Mouse (Mus musculus): ENCODE data around the gene Drd4. TPM values are rescaled to one million over a fixed set of nuclear protein-coding genes. Genes with fewer than 3 reads are reported as not detected.

The Drd4 gene
- polyA plus RNA-seq, 1 experiment from 2014 or later = not detected

DNA sequence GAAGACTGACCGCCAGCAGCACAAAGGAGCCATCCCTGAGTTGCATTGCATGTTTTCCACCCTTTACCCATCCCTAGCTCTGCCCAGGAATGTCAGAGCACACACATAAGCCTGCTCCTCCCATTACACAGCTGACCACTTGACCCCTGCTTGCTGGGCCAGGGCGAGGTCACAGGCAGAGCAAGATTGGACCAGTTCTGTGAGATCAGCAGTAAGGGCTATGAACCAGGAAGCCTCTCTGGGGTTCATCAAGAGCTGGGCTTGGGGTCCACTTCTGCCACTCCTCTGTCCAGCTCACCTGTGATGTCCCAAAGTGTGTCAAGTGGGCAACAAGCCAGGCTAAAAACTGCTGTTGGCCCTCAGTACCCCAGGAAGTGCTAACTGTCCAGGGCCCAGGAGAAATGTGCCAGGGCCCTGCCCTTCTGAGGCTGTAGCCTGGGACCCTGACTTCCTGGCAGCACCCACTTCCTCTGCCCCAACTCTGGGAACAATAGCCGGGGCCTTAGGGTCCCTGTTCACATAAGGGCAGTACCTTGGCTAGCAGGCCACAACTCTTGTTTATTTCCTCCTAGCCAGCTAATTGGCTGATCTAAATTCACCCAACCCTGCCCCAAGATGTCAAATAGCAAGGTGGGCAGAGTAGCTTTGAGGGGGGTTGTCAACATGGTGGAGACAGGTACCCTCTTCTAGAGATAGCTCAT lies 46.1 kb downstream of the Drd4 start:
- Histone ChIP-seq H3K4me1 (replicated peaks) (peaks cover 36% of the 10 kb centered on the region), H3K27ac (no peak overlapping the region), H3K9me3 (replicated peaks) (no peaks in the 10 kb centered on the region), H3K36me3 (peaks cover 7% of the 10 kb centered on the region), H3K4me3 (replicated peaks) (no peak overlapping the region), H3K4me2 (no peak overlapping the region), H3K27me3 (peaks cover 16% of the 10 kb centered on the region), H3K9ac (peak overlapping the region; percentile 54)
- ATAC-seq (ENCODE audit: low read depth) (no peak), DNase-seq (no peak)
- WGBS (ENCODE audit: insufficient replicate concordance) = 53% methylated on average over 3 of the region's 3 CpGs

DNA sequence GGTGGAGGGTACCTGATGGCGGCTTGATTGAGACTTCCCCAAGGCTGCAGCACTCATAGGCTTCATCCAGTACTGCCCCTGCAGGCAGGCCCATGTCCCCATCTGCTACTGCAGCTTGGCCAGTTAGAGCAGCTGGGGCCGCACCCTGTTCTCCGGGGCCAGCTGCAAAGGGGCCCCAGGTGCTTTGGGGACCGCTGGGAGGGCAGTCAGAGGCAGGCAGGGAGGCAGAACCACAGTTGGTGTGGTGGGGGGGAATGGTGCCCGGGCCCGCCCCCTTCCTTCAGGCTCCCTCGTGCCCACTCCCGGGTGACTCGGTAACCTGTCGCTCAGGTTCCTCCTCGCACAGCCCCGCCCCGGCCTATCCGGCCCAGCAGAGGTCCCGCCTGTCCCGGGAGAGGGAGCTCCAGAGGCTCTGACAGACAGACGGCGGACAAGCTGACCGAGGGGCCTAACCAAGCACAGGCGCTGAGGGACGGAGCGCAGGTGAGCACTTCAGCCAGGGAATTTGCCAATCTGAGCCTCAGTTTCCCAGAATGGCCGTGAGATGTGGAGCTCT lies 46.8 kb downstream of the Drd4 start, which contains the start of gene Eps8l2:
Gene Eps8l2 (plus strand): TSS at position 305 of the 556 bp plus-strand sequence.
- H3K36me3 ChIP-seq = no peaks in the 10 kb centered on the region
- DNase-seq (peak; percentile 40), ATAC-seq (ENCODE audit: low read depth) (peak; percentile 59)
- peak within 1 kb of the TSS; percentile 54 for H3K9ac ChIP-seq
- peak within 1 kb of the TSS; percentile 40 for H3K4me3 ChIP-seq (replicated peaks)
- no peaks in the 10 kb centered on the region for H3K9me3 ChIP-seq (replicated peaks)
- H3K4me2 ChIP-seq = peak within 1 kb of the TSS; percentile 69
- H3K4me1 ChIP-seq (replicated peaks) = peaks cover 36% of the 10 kb centered on the region
- H3K27ac ChIP-seq = peak within 1 kb of the TSS; percentile 79; the same call in 1 of the 2 replicates
- WGBS (ENCODE audit: insufficient replicate concordance) = 9% methylated on average over 22 of the region's 23 CpGs
- peaks cover 16% of the 10 kb centered on the region for H3K27me3 ChIP-seq

DNA sequence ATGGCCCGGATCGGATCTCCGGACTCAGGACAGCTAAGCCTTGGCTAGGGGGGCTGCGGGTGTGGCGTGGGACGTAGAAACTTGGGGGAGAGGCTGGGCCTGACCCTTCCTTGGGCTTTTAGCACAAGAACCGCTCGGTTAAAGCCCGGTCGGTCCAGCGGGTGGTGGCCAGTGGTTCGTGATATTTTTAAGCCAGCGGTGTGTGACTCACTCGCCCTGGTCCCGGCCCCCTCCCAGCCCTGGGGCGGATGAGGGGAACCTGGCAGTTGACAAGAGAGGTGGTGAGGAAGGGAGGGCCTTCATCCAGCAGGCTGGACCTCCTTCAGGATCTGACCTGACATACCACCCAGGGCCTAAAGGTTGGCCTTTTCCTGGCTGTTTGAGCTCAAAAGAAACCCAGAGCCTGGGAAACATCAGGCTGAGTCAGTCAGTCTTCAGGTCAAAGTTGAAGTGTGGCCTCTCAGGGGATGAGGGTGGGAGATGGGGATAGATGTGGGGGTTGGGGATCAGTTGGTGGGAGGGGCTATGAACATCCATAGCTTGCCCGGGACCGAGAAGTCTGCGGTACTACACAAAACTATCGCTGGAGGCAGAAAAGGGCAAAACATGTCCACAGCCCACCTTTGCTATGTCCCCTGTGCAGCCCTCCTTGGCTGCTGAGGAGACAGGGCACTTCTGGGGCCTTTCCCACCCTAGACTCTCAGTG lies 47.6 kb downstream of the Drd4 start:
- Histone ChIP-seq H3K4me1 (replicated peaks) (peaks cover 36% of the 10 kb centered on the region), H3K4me2 (peak overlapping the region; percentile 69), H3K9ac (peak overlapping the region; percentile 54), H3K9me3 (replicated peaks) (no peaks in the 10 kb centered on the region), H3K4me3 (replicated peaks) (peak overlapping the region; percentile 40), H3K27me3 (peaks cover 16% of the 10 kb centered on the region), H3K27ac (peak overlapping the region; percentile 79; the same call in 1 of the 2 replicates), H3K36me3 (no peaks in the 10 kb centered on the region)
- no peak for ATAC-seq (ENCODE audit: low read depth)
- WGBS (ENCODE audit: insufficient replicate concordance) = 51% methylated on average over 20 of the region's 20 CpGs
- DNase-seq = no peak

DNA sequence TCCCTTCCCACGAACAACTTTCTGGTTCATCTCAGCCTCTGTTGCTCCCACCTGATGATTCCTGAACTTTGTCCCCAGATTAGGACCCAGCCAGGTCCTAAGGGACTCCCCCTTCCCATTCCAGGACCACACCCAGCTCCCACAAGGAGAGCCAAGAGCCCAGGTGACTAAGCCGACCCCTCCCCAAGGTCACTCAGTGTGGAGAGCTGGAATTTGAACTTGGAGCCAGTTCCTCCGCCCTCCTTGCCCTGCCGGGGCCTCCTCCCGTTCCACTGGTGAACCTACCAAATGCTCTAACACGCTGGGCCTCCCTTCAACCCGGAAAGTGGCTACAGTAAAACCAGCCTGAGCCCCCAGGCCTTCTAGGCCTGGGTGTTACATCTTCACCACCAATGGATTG lies 48.2 kb downstream of the Drd4 start:
- peaks cover 16% of the 10 kb centered on the region for H3K27me3 ChIP-seq
- H3K9ac ChIP-seq = peak overlapping the region; percentile 26; the same call in 1 of the 2 replicates
- H3K4me1 ChIP-seq (replicated peaks) = peaks cover 36% of the 10 kb centered on the region
- no peaks in the 10 kb centered on the region for H3K9me3 ChIP-seq (replicated peaks)
- WGBS (ENCODE audit: insufficient replicate concordance) = 61% methylated on average over 7 of the region's 7 CpGs
- DNase-seq = no peak
- H3K4me2 ChIP-seq = peak overlapping the region; percentile 69
- ATAC-seq (ENCODE audit: low read depth) = 0 out of 2 replicates have a peak, but pooled peaks have one; percentile 5
- no peaks in the 10 kb centered on the region for H3K36me3 ChIP-seq
- 0 out of 2 replicates have a peak overlapping the region, but pooled peaks have one; percentile 40 for H3K4me3 ChIP-seq (replicated peaks)
- H3K27ac ChIP-seq = peak overlapping the region; percentile 79

DNA sequence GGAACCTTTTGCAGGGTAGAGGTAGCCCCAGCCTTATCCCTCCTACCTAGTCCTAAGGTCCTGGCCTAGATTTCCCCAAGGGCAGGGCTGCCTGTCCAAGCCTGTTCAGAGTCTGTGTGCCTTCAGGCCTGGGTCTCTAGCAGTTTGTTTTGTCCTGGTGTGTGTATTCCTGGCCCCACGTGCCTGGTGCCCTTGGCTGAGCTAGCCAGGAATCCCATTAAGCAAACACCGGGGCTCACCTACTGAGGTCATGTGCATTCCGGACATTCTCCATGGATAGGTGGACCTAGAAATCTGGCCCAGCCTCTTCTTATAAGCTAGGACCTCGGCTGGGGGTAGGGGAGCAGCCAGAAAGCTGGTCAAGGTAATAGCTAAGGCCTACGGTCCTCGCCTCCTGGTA lies 48.7 kb downstream of the Drd4 start:
- 69% methylated on average over 6 of the region's 6 CpGs for WGBS (ENCODE audit: insufficient replicate concordance)
- Histone ChIP-seq H3K4me2 (0 out of 2 replicates have a peak overlapping the region, but pooled peaks have one; percentile 69), H3K27me3 (peaks cover 16% of the 10 kb centered on the region), H3K27ac (peak overlapping the region; percentile 79), H3K4me1 (replicated peaks) (peaks cover 36% of the 10 kb centered on the region), H3K4me3 (replicated peaks) (no peak overlapping the region), H3K9me3 (replicated peaks) (no peaks in the 10 kb centered on the region), H3K36me3 (no peaks in the 10 kb centered on the region), H3K9ac (peak overlapping the region; percentile 26; the same call in 1 of the 2 replicates)
- peak; percentile 48 for ATAC-seq (ENCODE audit: low read depth)
- DNase-seq = no peak

DNA sequence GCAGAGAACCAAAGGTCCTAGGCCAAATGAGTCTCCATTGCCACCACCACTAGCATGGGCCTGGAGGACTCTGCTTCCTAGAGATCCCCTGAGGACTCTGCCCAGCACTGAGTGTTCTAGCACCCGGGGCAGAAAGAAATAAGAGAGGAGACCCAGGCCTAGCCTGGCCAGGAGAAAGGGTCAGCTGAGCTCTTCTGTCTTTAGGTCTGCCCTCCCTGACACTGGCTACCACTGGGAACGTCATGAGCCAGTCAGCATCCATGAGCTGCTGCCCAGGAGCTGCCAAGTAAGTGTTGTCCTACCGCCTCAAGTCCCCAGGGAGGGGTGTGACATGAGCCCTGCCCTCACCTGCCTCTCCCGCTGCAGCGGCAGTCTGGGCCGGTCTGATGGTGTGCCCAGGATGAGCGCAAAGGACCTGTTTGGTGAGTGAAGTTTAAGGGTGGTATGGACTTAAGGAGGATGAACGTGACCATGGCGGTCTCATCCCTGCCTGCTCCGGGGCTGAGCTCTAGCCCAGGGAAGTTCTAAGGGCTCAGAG lies 50.0 kb downstream of the Drd4 start:
- no peak for ATAC-seq (ENCODE audit: low read depth)
- H3K4me1 ChIP-seq (replicated peaks) = peaks cover 36% of the 10 kb centered on the region
- no peak overlapping the region for H3K9ac ChIP-seq
- 73% methylated on average over 10 of the region's 10 CpGs for WGBS (ENCODE audit: insufficient replicate concordance)
- no peak overlapping the region for H3K27ac ChIP-seq
- H3K4me3 ChIP-seq (replicated peaks) = no peak overlapping the region
- peaks cover 16% of the 10 kb centered on the region for H3K27me3 ChIP-seq
- H3K9me3 ChIP-seq (replicated peaks) = no peaks in the 10 kb centered on the region
- no peaks in the 10 kb centered on the region for H3K36me3 ChIP-seq
- no peak for DNase-seq
- no peak overlapping the region for H3K4me2 ChIP-seq

DNA sequence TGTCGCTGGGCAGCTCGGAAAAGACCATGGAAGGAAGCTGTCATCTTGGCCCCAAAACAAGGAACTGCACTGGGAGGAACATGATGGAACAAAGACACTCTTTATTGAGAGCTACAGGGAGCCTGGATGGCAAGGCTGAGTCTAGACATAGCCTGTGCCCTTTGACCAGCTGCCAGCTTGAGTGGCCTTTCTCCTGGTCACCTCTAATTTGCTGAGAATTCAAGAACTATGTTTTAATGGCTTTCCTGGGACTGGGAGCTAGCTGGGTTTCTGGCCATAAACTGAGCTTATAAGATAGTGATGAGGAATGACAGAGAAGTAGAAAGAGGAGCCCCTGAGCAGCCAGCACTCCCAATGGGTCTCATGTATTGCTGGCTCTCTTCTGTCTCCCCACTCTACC lies 51.4 kb downstream of the Drd4 start:
- H3K27ac ChIP-seq = no peak overlapping the region
- H3K9me3 ChIP-seq (replicated peaks) = no peaks in the 10 kb centered on the region
- no peaks in the 10 kb centered on the region for H3K36me3 ChIP-seq
- WGBS (ENCODE audit: insufficient replicate concordance) = 65% methylated on average over 2 of the region's 2 CpGs
- H3K4me3 ChIP-seq (replicated peaks) = no peak overlapping the region
- DNase-seq = no peak
- peaks cover 25% of the 10 kb centered on the region for H3K4me1 ChIP-seq (replicated peaks)
- ATAC-seq (ENCODE audit: low read depth) = no peak
- H3K27me3 ChIP-seq = peaks cover 12% of the 10 kb centered on the region
- H3K4me2 ChIP-seq = no peak overlapping the region
- no peak overlapping the region for H3K9ac ChIP-seq

DNA sequence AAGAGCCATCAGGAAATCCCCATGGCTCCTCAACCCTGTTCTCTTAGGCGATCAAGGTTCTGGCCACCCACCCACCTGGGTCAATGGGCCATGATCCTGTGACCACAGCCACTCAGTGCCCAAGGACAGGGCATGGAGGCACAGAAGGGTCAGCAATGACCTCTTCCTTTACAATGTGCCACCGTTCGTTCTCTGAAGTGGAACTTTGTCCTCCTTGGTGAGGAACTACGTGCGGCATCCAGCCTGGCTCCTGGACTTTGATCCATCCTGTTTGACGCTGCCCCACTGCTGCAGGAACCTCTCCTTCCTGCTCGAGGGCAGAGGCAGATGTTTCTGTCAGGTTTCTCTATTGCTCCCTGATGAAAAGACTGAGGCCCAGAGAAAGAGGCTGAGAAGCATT lies 51.9 kb downstream of the Drd4 start:
- no peak overlapping the region for H3K4me3 ChIP-seq (replicated peaks)
- H3K4me1 ChIP-seq (replicated peaks) = peaks cover 21% of the 10 kb centered on the region
- H3K27ac ChIP-seq = no peak overlapping the region
- WGBS (ENCODE audit: insufficient replicate concordance) = 56% methylated on average over 7 of the region's 7 CpGs
- H3K27me3 ChIP-seq = peaks cover 8% of the 10 kb centered on the region; the same call in 1 of the 2 replicates
- H3K4me2 ChIP-seq = no peak overlapping the region
- no peaks in the 10 kb centered on the region for H3K9me3 ChIP-seq (replicated peaks)
- DNase-seq (no peak), ATAC-seq (ENCODE audit: low read depth) (no peak)
- no peak overlapping the region for H3K9ac ChIP-seq
- no peaks in the 10 kb centered on the region for H3K36me3 ChIP-seq

DNA sequence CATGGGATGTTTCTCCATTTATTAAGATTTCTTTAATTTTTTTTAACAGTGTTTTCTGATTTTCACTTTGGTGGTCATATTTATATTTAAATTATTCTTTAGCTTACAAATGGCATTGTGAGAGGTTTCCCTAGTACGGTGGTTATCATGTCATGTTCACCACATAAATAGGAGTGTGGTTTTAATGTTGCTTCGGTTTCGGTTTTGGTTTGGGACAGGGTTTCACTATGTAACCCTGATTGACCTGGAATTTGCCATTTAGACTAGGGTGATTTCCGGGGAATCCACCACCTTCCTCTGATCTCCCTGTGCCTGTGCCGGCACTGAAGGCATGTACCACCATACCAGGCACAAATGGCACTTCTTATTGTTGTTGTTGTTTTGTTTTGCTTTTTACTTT lies 53.0 kb downstream of the Drd4 start:
- no peak for DNase-seq
- no peak overlapping the region for H3K27ac ChIP-seq
- H3K4me1 ChIP-seq (replicated peaks) = peaks cover 10% of the 10 kb centered on the region
- H3K4me3 ChIP-seq (replicated peaks) = no peak overlapping the region
- whole genome bisulfite sequencing (ENCODE audit: insufficient replicate concordance) = 74% methylated on average over 5 of the region's 5 CpGs
- no peaks in the 10 kb centered on the region for H3K9me3 ChIP-seq (replicated peaks)
- H3K27me3 ChIP-seq = no peaks in the 10 kb centered on the region
- no peak for ATAC-seq (ENCODE audit: low read depth)
- no peak overlapping the region for H3K9ac ChIP-seq
- no peaks in the 10 kb centered on the region for H3K36me3 ChIP-seq
- no peak overlapping the region for H3K4me2 ChIP-seq

Data from liver, embryonic 13.5 days (tissue).